Mouse (Mus musculus): ENCODE measurements around the gene Acot11.

DNA sequence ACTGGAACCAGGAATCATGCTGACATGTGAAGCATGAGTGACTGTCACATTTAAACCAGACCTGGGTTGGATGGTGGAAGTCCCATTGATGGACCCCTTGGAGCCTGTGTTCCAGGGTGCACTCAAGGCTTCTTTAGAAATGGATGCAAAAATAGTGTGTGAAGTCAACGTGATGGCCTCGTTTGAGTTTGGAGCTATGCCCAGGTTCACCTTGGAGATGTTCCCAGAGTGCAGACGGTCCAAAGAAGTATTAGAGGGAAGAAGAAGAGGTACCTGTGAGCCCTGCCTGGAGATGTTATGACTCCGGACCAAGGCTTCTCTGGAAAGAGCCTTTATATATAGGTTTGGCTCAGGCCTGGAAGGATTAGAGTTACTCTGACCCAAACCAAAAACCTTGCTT, 84.2 kb downstream of the Acot11 start:
- TF ChIP-seq CTCF (IDR thresholded peaks at IDR 0.05; ENCODE audit: borderline replicate concordance, control insufficient read depth, extremely low read depth, insufficient read depth, low read length, poor library complexity) (no peak), POLR2A (IDR thresholded peaks at IDR 0.05; ENCODE audit: control insufficient read depth, extremely low read depth, insufficient read depth, low read length, poor library complexity) (no peak)
